Mouse (Mus musculus): Measurements from ENCODE around the gene Sftpd. TPM values are rescaled to one million over a fixed set of nuclear protein-coding genes. Genes with fewer than 3 reads are reported as not detected.

The Sftpd gene
- total RNA-seq, 2 experiments from 2014 or later, result not detected

Other genes with a start within 250 kb of the Sftpd start
- 10 to 100 TPM; 41.8 to 45.3 TPM for gene Tspan14, start 218.3 kb downstream of the Sftpd start, total RNA-seq (2021)
- gene Fam213a, start 171.4 kb downstream of the Sftpd start, total RNA-seq (2021), result 100 to 1,000 TPM; 128 to 132 TPM
- 1 to 10 TPM in 1 of 2 experiments, under 1 TPM in 1; 0.73 to 1.4 TPM for gene Dydc2, start 115.9 kb downstream of the Sftpd start, total RNA-seq (2021)
- gene Dydc1, start 112.2 kb downstream of the Sftpd start, total RNA-seq (2021), result not detected
- gene Mat1a, start 80.1 kb downstream of the Sftpd start, total RNA-seq (2021), result not detected
- not detected for gene Sftpa1, start 53.4 kb downstream of the Sftpd start, total RNA-seq (2021)
- gene Mbl1, start 33.7 kb downstream of the Sftpd start, total RNA-seq (2021), result not detected
- gene Gm2832, start 93.7 kb upstream of the Sftpd start, total RNA-seq (2021), result under 1 TPM; 0.53 to 0.87 TPM
- not detected for gene Gm5798, start 163.5 kb upstream of the Sftpd start, total RNA-seq (2021)
- gene Gm7945, start 201.2 kb upstream of the Sftpd start, total RNA-seq (2021), result not detected
- not detected for gene Gm6482, start 223.1 kb upstream of the Sftpd start, total RNA-seq (2021)

All from left cerebral cortex, adult 18-20 months (tissue).